Mouse (Mus musculus) stomach, postnatal 0 days (tissue): ENCODE results near the gene Slc6a6.

Experiments
- CTCF ChIP-seq: IDR thresholded peaks from 2 replicates; pipeline ENCODE4 v1.5.1; 2016; ENCODE audit warnings: antibody characterized with exemption, low read depth, mild to moderate bottlenecking, moderate library complexity
- EP300 ChIP-seq: optimal IDR thresholded peaks from 2 replicates; pipeline ENCODE3; 2016; ENCODE audit warnings: antibody characterized with exemption

- TF ChIP-seq CTCF (0 out of 2 replicates have a peak, but pooled peaks have one; percentile 9), EP300 (no peak)
These were observed 1.1 kb downstream of the Slc6a6 start for GRCm38 (mm10) chr6:91684831-91685532.
